Mouse (Mus musculus): Measurements from ENCODE around the gene Tom1l1.

DNA sequence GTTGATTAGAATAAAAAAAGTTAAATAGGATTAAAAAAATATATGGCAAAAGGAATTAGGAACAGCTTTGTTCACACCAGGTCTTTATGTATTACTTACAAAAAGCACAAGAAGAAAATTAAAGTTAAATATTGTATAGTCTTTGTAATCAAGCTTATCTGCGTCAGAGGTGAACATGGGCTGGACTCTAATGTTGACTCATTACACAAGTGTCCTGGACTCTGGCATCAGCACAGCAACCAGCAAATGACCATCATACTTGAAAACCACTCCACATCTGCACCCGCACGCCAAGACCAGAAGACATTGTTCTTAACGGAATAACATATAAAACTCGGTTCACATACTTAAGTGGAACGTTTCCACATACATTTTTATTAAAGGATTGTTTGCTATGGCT is 20.8 kb downstream of the Tom1l1 start:
- TF ChIP-seq CTCF (IDR thresholded peaks at IDR 0.05; ENCODE audit: borderline replicate concordance, control insufficient read depth, extremely low read depth, insufficient read depth, low read length, poor library complexity) (no peak), POLR2A (IDR thresholded peaks at IDR 0.05; ENCODE audit: control insufficient read depth, extremely low read depth, insufficient read depth, low read length, poor library complexity) (no peak)
